Mouse (Mus musculus) thymus, adult 2 months (tissue): ENCODE results near the gene Gm49383. TPM values are rescaled to one million over a fixed set of nuclear protein-coding genes. Genes with fewer than 3 reads are reported as not detected.

ENCODE experiments used
- DNase-seq: peaks from one replicate; pipeline ENCODE4 v3.0.0; 2021
- H3K27ac ChIP-seq: fragments of 200-500 bp; 2 replicates; pipeline ENCODE4 v1.5.1; 2012; ENCODE audit warnings: low read length, control low read depth; ENCODE audit not compliant: control insufficient read depth, insufficient read depth
- H3K27me3 ChIP-seq: fragments of 200-500 bp; 2 replicates; pipeline ENCODE4 v1.6.1; 2012; ENCODE audit warnings: mild to moderate bottlenecking, low read length, moderate library complexity, mixed read lengths; ENCODE audit not compliant: control insufficient read depth, insufficient read depth
- H3K36me3 ChIP-seq: fragments of 200-500 bp; 2 replicates; pipeline ENCODE4 v1.6.1; 2012; ENCODE audit warnings: mild to moderate bottlenecking, low read length, moderate library complexity; ENCODE audit not compliant: control insufficient read depth, insufficient read depth
- H3K4me1 ChIP-seq: fragments of 200-500 bp; replicated peaks from 2 replicates; pipeline ENCODE4 v1.6.1; 2012; ENCODE audit warnings: low read length; ENCODE audit not compliant: control insufficient read depth, insufficient read depth
- H3K4me3 ChIP-seq: fragments of 200-500 bp; 2 replicates; pipeline ENCODE4 v1.5.1; 2012; ENCODE audit warnings: mild to moderate bottlenecking, low read length, control low read depth, moderate library complexity; ENCODE audit not compliant: control insufficient read depth, insufficient read depth
- CTCF ChIP-seq: fragments of 200-500 bp; IDR thresholded peaks from 2 replicates; pipeline ENCODE4 v1.5.1; 2012; ENCODE audit warnings: mild to moderate bottlenecking, control low read depth, low read length, moderate library complexity, borderline replicate concordance; ENCODE audit not compliant: control insufficient read depth, poor library complexity, insufficient read depth; ENCODE audit errors: extremely low read depth
- POLR2A ChIP-seq: fragments of 200-500 bp; IDR thresholded peaks from 2 replicates; pipeline ENCODE4 v1.6.1; 2012; ENCODE audit warnings: mild to moderate bottlenecking, low read length, control low read depth, moderate library complexity; ENCODE audit not compliant: control insufficient read depth, poor library complexity, insufficient read depth; ENCODE audit errors: extremely low read depth
- WGBS: fragments of 180-500 bp; shearing (Covaris S2); methylation state at CpG from one replicate; pipeline ENCODE4 v1.1.7; 2018; 5-methylcytosine and 5-hydroxymethylcytosine counted together
- polyA plus RNA-seq: library from polyadenylated mRNA; depleted of rRNA; stranded (reverse); fragments of >200 nt; gene quantifications from 2 replicates; pipeline ENCODE4 v1.2.3, GENCODE M21; 2012; rRNA removed

Gm49383 gene
- polyA plus RNA-seq, 1 experiment = 5.5 TPM

DNA sequence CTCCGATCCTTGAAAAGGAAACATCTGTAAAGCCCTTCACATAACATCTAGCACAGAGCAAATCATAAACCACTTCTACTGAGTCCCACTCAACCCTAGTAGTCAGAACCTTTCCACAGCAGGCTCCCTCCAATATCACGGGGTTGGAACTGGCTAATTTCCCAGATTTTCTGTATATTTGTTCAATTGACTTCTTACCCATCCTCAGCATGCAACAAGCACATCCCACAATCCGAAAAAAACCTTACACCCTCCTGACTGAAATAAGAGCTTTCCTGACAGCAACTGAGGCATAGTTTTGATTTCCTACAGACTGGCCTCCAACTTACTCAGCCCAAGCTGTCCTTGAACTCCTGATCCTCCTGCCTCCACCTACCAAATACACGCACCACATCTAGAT lies 40.5 kb downstream of the Gm49383 start:
- no peaks in the 10 kb centered on the region for H3K27me3 ChIP-seq
- DNase-seq = no peak
- TF ChIP-seq CTCF (no peak), POLR2A (no peak)
- no peak overlapping the region for H3K4me3 ChIP-seq
- H3K4me1 ChIP-seq = peaks cover 2% of the 10 kb centered on the region; the same call in 1 of the 2 replicates
- no peak overlapping the region for H3K27ac ChIP-seq
- peaks cover 15% of the 10 kb centered on the region for H3K36me3 ChIP-seq
- WGBS = 96% methylated on average over 4 of the region's 4 CpGs

DNA sequence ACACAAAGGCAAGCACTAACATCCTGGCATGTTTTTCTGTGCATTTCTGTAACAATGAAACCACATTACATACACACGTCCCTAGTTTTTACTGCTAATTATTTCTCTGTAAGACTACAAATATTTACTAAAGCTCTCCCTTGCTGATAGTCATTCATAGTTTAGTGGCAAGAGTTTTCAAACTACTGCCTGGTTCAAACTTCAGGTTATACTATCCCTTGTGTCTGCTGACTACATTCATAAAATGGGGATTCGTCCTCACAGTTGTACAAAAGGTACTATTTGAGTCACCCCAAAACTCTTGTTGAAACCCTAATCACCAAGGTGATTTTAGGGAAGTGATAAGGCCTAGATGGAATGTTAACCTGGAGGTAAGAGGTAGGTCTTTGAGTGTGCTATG lies 41.0 kb downstream of the Gm49383 start:
- Histone ChIP-seq H3K36me3 (peaks cover 15% of the 10 kb centered on the region), H3K4me3 (no peak overlapping the region), H3K27me3 (no peaks in the 10 kb centered on the region), H3K27ac (no peak overlapping the region), H3K4me1 (peaks cover 2% of the 10 kb centered on the region; the same call in 1 of the 2 replicates)
- no peak for TF ChIP-seq CTCF
- no peak for TF ChIP-seq POLR2A
- 88% methylated on average over 2 of the region's 2 CpGs for WGBS
- DNase-seq = no peak

DNA sequence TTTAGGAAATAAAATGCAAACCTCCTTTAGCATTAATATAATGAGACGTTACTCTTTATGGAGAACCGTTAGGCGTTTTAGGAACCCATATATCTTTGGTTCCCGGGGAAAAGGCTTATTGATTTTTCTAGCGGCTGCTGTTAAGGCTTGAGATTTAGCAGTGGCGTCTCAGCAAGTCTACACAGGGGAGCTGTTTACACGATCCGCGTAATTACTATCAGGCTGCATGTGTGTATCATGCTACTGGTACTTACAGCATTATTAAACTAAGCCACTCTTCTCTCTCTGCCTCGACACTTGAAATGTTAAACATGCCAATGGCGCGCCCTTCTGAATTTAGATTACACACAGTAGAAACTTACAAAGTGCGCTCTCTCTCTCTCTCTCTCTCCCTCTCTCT lies 46.9 kb downstream of the Gm49383 start:
- no peaks in the 10 kb centered on the region for H3K4me1 ChIP-seq

DNA sequence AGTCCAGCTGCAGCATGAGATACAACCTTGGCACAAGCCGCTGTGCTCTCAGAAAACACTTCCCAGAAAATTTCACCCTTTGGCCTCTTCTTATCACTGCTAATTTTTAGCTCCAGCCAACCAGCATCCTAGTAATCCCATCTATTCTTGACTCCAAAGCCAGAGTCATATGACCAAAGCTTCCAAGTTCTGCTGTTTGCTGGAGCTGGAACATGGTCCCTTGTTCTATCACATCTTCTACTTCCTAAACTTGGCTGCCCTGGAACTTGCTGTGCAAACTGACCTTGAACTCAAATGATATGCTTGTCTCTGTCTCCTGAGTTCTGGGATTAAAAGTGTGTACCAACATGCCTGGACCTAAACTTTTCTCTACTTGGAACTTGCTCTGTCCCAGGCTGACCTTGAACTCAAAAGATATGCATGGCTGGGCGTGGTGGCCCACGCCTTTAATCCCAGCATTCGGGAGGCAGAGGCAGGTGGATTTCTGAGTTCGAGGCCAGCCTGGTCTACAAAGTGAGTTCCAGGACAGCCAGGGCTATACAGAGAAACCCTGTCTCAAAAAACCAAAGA lies 49.7 kb downstream of the Gm49383 start:
- no peaks in the 10 kb centered on the region for H3K27me3 ChIP-seq
- TF ChIP-seq CTCF = no peak
- TF ChIP-seq POLR2A = no peak
- 97% methylated on average over 5 of the region's 5 CpGs for WGBS
- no peaks in the 10 kb centered on the region for H3K36me3 ChIP-seq
- no peak for DNase-seq
- H3K4me3 ChIP-seq = no peak overlapping the region
- H3K27ac ChIP-seq = no peak overlapping the region
- no peaks in the 10 kb centered on the region for H3K4me1 ChIP-seq

More for the DNA sequence above, 46.9 kb downstream of the Gm49383 start:
- Histone ChIP-seq H3K36me3 (no peaks in the 10 kb centered on the region), H3K27ac (no peak overlapping the region), H3K27me3 (no peaks in the 10 kb centered on the region), H3K4me3 (no peak overlapping the region)
- 93% methylated on average over 13 of the region's 13 CpGs for WGBS
- TF ChIP-seq CTCF (no peak), POLR2A (no peak)
- no peak for DNase-seq

DNA sequence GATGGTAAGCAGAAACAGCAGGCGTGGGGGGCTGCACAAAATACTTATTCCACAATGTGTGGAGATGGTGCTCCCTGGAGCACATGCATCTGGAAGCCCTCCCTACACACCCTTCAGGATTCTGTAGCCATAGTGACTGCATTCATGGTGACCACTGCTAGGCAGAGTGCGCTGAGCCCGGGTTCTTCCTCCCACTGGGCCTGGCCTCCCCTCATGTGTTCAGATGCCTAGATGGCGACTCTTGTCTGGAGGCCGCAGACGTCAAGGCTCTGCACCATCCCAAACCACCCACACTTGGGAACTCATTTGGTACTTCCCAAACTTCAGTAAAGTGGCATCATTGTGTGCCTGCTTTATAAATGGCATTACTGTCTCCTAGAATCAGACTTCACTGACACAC lies 53.4 kb downstream of the Gm49383 start:
- H3K27ac ChIP-seq = no peak overlapping the region
- no peaks in the 10 kb centered on the region for H3K4me1 ChIP-seq
- 93% methylated on average over 6 of the region's 6 CpGs for WGBS
- no peaks in the 10 kb centered on the region for H3K36me3 ChIP-seq
- TF ChIP-seq CTCF = no peak
- no peak for TF ChIP-seq POLR2A
- DNase-seq = no peak
- no peak overlapping the region for H3K4me3 ChIP-seq
- H3K27me3 ChIP-seq = no peaks in the 10 kb centered on the region

DNA sequence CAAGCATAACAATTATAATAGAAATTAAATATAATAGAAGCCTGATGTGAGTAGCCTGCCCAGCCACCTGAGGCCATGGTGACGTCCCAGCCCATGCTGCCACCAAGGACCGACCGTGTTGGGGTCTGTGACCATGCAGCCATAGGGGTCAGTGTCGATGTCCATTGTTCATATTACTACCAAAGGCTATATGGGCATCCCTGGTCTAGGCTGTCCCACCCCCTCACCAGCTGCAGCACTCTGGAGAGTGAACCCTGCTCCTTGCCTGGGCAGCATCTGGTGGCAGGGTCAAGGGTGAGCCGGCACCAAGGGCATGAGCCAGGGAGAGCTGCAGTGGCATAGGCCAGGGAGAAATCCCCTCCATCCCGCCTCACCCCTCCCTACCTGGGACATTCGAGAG lies 57.1 kb downstream of the Gm49383 start:
- H3K27ac ChIP-seq = no peak overlapping the region
- TF ChIP-seq POLR2A (no peak), CTCF (no peak)
- H3K27me3 ChIP-seq = no peaks in the 10 kb centered on the region
- 95% methylated on average over 7 of the region's 7 CpGs for WGBS
- H3K36me3 ChIP-seq = no peaks in the 10 kb centered on the region
- H3K4me3 ChIP-seq = no peak overlapping the region
- no peaks in the 10 kb centered on the region for H3K4me1 ChIP-seq
- DNase-seq = no peak

DNA sequence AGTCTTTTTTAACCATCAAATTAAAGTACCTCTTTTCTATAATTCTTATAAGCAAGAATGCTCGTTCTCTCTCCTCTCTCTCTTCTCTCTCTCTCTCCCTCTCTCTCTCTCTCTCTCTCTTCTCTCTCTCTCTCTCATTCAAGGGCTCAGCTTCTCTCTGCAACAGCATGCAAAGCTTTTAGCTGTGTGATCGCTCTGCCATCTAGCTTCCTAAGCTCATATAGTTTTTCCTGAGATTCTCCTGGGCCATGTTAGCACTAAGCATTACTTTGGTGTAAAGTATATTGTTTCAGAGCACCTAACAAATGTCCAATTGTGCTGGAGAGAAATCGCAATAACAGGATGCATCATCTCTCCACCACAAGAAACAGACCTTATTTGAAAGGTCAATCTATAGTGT lies 57.7 kb downstream of the Gm49383 start:
- no peak for DNase-seq
- 91% methylated on average over 3 of the region's 3 CpGs for WGBS
- Histone ChIP-seq H3K27ac (no peak overlapping the region), H3K4me3 (no peak overlapping the region), H3K27me3 (no peaks in the 10 kb centered on the region), H3K36me3 (no peaks in the 10 kb centered on the region), H3K4me1 (no peaks in the 10 kb centered on the region)
- TF ChIP-seq CTCF = no peak
- no peak for TF ChIP-seq POLR2A

Other genes starting within 250 kb of the Gm49383 start
- gene Rps29, start 37.9 kb downstream of the Gm49383 start, polyA plus RNA-seq = 1,765 and 2,152 TPM in 2 replicates
- gene Lrr1, start 28.3 kb downstream of the Gm49383 start, polyA plus RNA-seq = 6.5 and 11.1 TPM in 2 replicates
- 153 and 166 TPM in 2 replicates for gene Rpl36al, start 13.0 kb downstream of the Gm49383 start, polyA plus RNA-seq
- 21.5 and 21.8 TPM in 2 replicates for gene Mgat2, start 12.9 kb downstream of the Gm49383 start, polyA plus RNA-seq
- gene Dnaaf2, start 1.3 kb upstream of the Gm49383 start, polyA plus RNA-seq = 4.8 TPM in 2 replicates
- 0.36 and 1.3 TPM in 2 replicates for gene Gm49384, start 7.2 kb upstream of the Gm49383 start, polyA plus RNA-seq
- gene Pole2, start 31.1 kb upstream of the Gm49383 start, polyA plus RNA-seq = 16.5 and 16.9 TPM in 2 replicates
- gene Klhdc1, start 44.1 kb upstream of the Gm49383 start, polyA plus RNA-seq = 1.2 and 1.4 TPM in 2 replicates
- 20.0 and 21.7 TPM in 2 replicates for gene Klhdc2, start 99.6 kb upstream of the Gm49383 start, polyA plus RNA-seq
- 7.3 and 8.5 TPM in 2 replicates for gene Nemf, start 160.1 kb upstream of the Gm49383 start, polyA plus RNA-seq
- gene Arf6, start 175.0 kb upstream of the Gm49383 start, polyA plus RNA-seq = 226 and 341 TPM in 2 replicates
- 1.1 and 2.8 TPM in 2 replicates for gene Gm9887, start 175.4 kb upstream of the Gm49383 start, polyA plus RNA-seq